Mouse (Mus musculus): ENCODE measurements around the gene Medag. TPM values are rescaled to one million over a fixed set of nuclear protein-coding genes. Genes with fewer than 3 reads are reported as not detected.

The Medag gene
- polyA plus RNA-seq, 1 experiment from 2014 or later = 0.49 TPM

DNA sequence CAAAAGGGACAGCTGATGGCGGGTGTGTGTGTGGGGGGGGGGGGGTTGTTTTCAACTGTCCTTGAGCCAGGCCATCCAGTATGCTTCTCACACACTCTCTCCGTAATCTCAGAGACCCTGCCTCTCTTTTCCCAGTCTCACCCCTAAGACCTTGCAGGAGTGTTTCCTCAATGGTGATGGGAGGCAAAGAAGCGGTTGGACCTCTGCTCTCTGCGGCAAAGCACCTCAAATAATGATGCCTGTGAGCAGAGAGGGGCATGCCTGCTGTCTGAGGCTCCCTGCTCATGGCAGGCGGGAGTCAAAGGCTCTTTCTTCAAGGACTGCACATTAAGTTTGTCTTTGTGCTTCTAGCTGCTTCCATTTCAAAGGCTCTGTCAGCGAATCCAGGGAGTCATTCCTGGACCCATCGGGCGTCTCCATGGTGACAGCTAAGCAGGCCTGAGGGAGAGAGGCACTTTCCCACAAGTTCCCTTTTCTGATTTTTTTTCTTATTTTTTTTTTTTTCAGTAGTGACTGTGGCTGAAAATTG, 31.1 kb upstream of the Medag start:
- H3K36me3 ChIP-seq (ENCODE audit: insufficient read depth, low read length) = no peaks in the 10 kb centered on the region
- H3K4me2 ChIP-seq (replicated peaks; ENCODE audit: low read depth, low read length) = no peak overlapping the region
- ATAC-seq (ENCODE audit: low FRiP score, low TSS enrichment) = no peak
- WGBS = 57% methylated on average over 8 of the region's 8 CpGs
- H3K4me3 ChIP-seq (ENCODE audit: low read length) = no peak overlapping the region
- H3K27ac ChIP-seq (ENCODE audit: low read length) = no peak overlapping the region
- peaks cover 4% of the 10 kb centered on the region; the same call in 1 of the 2 replicates for H3K9me3 ChIP-seq (ENCODE audit: low read length)
- peaks cover 25% of the 10 kb centered on the region for H3K4me1 ChIP-seq (ENCODE audit: insufficient read depth, low read length)
- no peaks in the 10 kb centered on the region for H3K27me3 ChIP-seq (ENCODE audit: insufficient read depth, low read length)
- H3K9ac ChIP-seq (replicated peaks; ENCODE audit: low read length) = no peak overlapping the region

DNA sequence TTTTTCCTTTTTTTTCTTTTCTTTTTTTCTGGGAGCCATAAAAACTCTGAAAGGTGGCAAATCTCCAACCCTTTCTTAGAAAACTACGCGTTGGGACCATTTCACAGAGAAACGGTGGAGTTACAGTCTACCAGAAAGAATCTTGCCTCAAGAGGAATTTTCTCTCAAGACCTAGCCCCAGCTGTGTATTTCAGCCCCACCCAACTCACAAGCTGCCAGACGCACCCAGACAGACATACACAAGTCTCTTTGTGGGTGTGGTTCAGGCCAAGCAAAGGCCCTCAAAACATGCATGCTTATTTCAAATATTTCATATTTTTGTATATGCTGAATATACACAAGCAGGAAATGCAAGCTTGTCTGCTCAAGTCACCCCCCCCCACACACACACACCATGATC, 29.6 kb upstream of the Medag start:
- H3K27ac ChIP-seq (ENCODE audit: low read length) = no peak overlapping the region
- WGBS = 76% methylated on average over 4 of the region's 4 CpGs
- no peak overlapping the region for H3K4me3 ChIP-seq (ENCODE audit: low read length)
- H3K4me1 ChIP-seq (ENCODE audit: insufficient read depth, low read length) = peaks cover 13% of the 10 kb centered on the region
- H3K27me3 ChIP-seq (ENCODE audit: insufficient read depth, low read length) = no peaks in the 10 kb centered on the region
- H3K9ac ChIP-seq (replicated peaks; ENCODE audit: low read length) = no peak overlapping the region
- H3K36me3 ChIP-seq (ENCODE audit: insufficient read depth, low read length) = no peaks in the 10 kb centered on the region
- no peak for ATAC-seq (ENCODE audit: low FRiP score, low TSS enrichment)
- H3K4me2 ChIP-seq (replicated peaks; ENCODE audit: low read depth, low read length) = no peak overlapping the region
- peaks cover 4% of the 10 kb centered on the region; the same call in 1 of the 2 replicates for H3K9me3 ChIP-seq (ENCODE audit: low read length)

DNA sequence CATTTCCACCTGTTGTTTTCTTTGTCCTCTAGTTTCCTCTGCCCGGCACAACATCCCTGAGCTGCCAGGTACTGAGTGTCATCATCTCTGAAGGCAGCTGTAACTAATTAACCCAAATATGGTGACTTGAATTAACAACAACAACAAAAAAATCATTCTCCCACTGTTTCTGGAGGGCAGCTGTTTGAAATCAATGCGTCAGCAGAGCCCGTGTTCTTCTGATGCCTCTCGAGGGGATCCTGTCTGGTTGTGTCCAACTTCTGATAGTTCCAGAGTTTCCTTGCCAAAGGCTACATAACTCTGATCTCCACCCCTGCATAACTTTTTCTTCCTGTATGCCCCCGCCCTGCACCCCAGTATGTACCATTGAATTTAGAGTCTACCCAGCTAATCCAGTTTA, 28.9 kb upstream of the Medag start:
- Histone ChIP-seq H3K9me3 (ENCODE audit: low read length) (peaks cover 4% of the 10 kb centered on the region; the same call in 1 of the 2 replicates), H3K36me3 (ENCODE audit: insufficient read depth, low read length) (no peaks in the 10 kb centered on the region), H3K9ac (replicated peaks; ENCODE audit: low read length) (no peak overlapping the region), H3K4me2 (replicated peaks; ENCODE audit: low read depth, low read length) (no peak overlapping the region), H3K27ac (ENCODE audit: low read length) (no peak overlapping the region), H3K27me3 (ENCODE audit: insufficient read depth, low read length) (no peaks in the 10 kb centered on the region), H3K4me3 (ENCODE audit: low read length) (no peak overlapping the region), H3K4me1 (ENCODE audit: insufficient read depth, low read length) (peaks cover 6% of the 10 kb centered on the region)
- ATAC-seq (ENCODE audit: low FRiP score, low TSS enrichment) = no peak
- 79% methylated on average over 5 of the region's 5 CpGs for WGBS

DNA sequence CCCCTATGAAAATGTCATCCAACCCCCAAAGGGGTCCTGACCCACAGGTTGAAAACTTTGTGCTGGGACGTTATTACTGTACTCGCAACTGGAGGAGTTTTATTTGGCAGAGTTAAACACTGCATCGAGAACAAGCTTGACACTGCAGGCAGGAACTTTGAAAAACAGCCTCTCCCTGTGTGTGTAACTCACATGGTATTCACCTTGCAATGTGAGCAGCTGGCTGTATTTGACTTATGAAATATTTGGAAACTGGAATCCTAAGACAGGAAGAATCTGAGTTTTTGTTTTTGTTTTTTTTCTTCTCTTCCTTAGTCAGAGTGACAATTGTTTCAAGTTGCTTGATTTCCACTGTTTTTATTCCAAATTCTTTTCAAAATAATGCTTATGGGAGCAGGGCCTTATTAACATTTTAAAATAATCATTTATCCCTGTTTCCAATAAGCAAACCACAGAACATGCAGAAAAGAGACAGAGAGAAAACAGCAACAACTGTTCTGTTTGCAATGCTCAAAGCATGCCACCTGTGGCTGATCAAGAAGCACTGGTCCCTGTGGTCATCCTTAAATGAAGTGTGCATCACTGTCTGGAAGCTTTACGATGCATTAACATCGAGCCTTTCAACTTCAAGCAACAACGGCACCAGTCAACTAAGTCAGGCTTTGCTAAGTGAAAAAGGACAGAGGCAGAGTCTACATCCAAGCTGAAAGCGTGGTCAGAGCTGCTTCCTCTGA, 26.2 kb upstream of the Medag start:
- Histone ChIP-seq H3K4me2 (replicated peaks; ENCODE audit: low read depth, low read length) (no peak overlapping the region), H3K27ac (ENCODE audit: low read length) (no peak overlapping the region), H3K4me1 (ENCODE audit: insufficient read depth, low read length) (peaks cover 10% of the 10 kb centered on the region), H3K36me3 (ENCODE audit: insufficient read depth, low read length) (no peaks in the 10 kb centered on the region), H3K27me3 (ENCODE audit: insufficient read depth, low read length) (no peaks in the 10 kb centered on the region), H3K4me3 (ENCODE audit: low read length) (no peak overlapping the region), H3K9me3 (ENCODE audit: low read length) (peaks cover 4% of the 10 kb centered on the region; the same call in 1 of the 2 replicates), H3K9ac (replicated peaks; ENCODE audit: low read length) (no peak overlapping the region)
- WGBS = 70% methylated on average over 7 of the region's 7 CpGs
- ATAC-seq (ENCODE audit: low FRiP score, low TSS enrichment) = no peak

DNA sequence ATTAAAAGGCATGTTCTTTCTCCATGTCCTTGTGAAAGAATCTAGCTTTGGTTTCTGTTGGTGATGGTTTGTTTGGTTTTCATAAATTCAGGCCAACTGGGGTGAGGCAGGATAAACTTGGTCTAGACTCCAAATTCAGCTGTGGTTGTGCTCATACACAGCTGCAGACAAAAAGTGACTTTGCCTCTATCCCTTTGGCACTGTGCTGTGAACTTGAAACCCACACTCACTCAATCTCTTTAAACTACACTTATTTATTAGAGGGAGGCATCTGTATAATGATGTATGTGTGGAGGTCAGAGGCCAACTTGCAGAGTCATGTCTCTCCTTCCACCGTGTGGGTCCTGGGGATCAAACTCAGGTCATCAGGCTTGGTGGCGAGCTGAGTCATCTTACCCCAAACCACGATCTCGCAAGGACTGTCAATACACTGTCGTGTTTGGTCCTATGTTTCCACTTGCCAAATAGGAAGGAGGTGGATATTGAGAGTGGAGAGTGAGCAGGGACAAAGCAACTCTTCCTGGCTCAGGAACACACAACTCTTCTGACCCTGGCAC, 25.2 kb upstream of the Medag start:
- 59% methylated on average over 5 of the region's 5 CpGs for WGBS
- Histone ChIP-seq H3K9ac (replicated peaks; ENCODE audit: low read length) (no peak overlapping the region), H3K4me1 (ENCODE audit: insufficient read depth, low read length) (peaks cover 12% of the 10 kb centered on the region), H3K4me3 (ENCODE audit: low read length) (no peak overlapping the region), H3K27ac (ENCODE audit: low read length) (no peak overlapping the region), H3K9me3 (ENCODE audit: low read length) (peaks cover 4% of the 10 kb centered on the region; the same call in 1 of the 2 replicates), H3K27me3 (ENCODE audit: insufficient read depth, low read length) (no peaks in the 10 kb centered on the region), H3K36me3 (ENCODE audit: insufficient read depth, low read length) (no peaks in the 10 kb centered on the region), H3K4me2 (replicated peaks; ENCODE audit: low read depth, low read length) (no peak overlapping the region)
- ATAC-seq (ENCODE audit: low FRiP score, low TSS enrichment) = no peak

DNA sequence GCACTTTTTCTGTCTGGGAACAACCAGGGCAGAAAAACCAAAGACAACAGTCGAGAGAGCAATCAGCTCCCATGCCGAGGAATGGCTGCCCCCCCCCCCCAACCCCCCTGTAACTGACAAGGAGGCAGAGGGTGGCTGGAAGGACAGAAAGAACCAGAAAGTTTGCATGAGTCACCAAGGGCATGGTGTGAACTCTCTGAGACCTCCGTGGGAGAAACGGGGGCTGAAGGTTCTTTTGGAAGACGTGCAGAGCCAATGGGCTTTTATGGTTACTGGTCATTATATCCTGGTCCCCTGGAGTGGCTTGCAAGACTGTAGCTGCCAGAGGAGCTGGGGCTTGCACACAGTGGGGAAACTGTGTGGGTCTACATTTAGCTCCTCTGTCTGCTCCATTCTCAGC, 22.6 kb upstream of the Medag start:
- no peak for ATAC-seq (ENCODE audit: low FRiP score, low TSS enrichment)
- H3K27me3 ChIP-seq (ENCODE audit: insufficient read depth, low read length) = no peaks in the 10 kb centered on the region
- H3K9ac ChIP-seq (replicated peaks; ENCODE audit: low read length) = no peak overlapping the region
- no peak overlapping the region for H3K4me2 ChIP-seq (replicated peaks; ENCODE audit: low read depth, low read length)
- H3K9me3 ChIP-seq (ENCODE audit: low read length) = no peaks in the 10 kb centered on the region
- no peak overlapping the region for H3K27ac ChIP-seq (ENCODE audit: low read length)
- H3K36me3 ChIP-seq (ENCODE audit: insufficient read depth, low read length) = no peaks in the 10 kb centered on the region
- H3K4me1 ChIP-seq (ENCODE audit: insufficient read depth, low read length) = peaks cover 19% of the 10 kb centered on the region
- 62% methylated on average over 5 of the region's 5 CpGs for WGBS
- no peak overlapping the region for H3K4me3 ChIP-seq (ENCODE audit: low read length)

DNA sequence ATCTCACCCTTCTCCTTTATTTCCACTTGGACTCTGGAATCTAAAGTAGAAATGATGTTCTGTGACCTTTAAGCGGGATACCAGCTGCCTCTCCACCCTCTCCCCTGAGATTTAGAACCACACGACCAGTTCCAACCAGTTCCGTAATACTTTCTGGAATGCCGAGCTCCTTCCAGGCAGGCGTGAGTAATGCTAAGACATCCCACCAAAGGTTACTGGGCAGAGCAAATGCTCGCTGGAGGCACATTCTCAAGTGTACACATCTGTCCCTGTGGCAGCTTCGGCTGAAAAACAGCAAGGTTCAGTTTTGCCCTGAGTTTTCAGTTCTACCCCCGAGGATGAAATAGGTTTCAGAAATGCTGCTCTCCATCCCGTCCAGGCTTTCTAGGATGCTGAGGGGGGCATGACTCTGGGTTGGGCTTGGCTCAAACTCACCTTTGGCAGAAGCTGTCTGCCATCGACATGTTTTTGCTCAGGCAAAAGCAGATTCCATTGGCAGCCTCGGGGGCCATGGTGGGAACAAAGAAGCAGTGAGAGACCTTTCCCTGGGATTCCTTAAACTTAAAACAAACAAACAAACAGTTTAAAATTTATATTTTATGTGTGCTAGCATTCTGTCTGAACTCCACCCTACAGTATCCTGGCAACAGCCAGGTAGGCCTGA, 21.9 kb upstream of the Medag start:
- Histone ChIP-seq H3K27ac (ENCODE audit: low read length) (no peak overlapping the region), H3K36me3 (ENCODE audit: insufficient read depth, low read length) (no peaks in the 10 kb centered on the region), H3K4me2 (replicated peaks; ENCODE audit: low read depth, low read length) (no peak overlapping the region), H3K4me3 (ENCODE audit: low read length) (no peak overlapping the region), H3K9ac (replicated peaks; ENCODE audit: low read length) (no peak overlapping the region), H3K27me3 (ENCODE audit: insufficient read depth, low read length) (no peaks in the 10 kb centered on the region), H3K4me1 (ENCODE audit: insufficient read depth, low read length) (peaks cover 19% of the 10 kb centered on the region), H3K9me3 (ENCODE audit: low read length) (no peaks in the 10 kb centered on the region)
- peak; percentile 70; the same call in 1 of the 2 replicates for ATAC-seq (ENCODE audit: low FRiP score, low TSS enrichment)
- 54% methylated on average over 11 of the region's 11 CpGs for WGBS

DNA sequence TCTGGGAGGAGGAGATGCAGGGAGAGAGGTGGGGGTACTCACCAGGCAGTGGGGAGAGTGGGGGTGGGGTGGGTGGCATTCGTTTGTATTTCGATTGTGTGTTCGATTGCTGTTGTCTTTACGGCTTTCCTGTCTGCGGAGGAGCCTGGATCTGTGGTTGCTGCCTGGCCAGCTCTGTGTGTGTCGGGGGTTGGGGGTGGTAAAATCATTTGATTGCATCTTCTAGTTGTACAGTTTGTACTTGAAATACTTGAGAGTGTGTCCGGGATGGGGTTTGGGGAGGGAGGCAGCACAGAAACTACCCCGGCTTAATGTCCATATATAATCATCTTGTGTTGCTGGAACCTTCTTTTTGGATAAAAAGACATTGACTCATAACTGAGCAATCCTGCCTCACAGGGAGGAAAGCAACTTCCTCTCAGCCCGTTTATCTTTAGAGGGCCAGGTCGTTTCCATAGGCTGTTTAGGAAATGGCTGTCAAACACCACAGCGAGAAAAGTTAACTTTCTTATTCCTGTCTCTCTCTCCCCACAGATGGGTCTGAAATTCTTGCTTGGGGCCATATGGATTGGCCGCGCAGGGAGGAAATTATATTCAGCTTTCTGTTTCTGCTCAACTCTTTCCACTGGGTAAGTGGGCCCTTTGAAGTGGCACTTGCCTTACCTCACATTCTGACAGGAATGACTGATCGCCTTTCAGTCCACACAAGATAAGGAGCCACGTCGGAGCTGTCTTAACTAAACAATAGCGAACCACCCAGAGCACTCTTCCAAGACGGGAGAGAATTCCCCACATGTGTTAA, 19.8 kb upstream of the Medag start:
- peak overlapping the region; percentile 38; the same call in 1 of the 2 replicates for H3K27ac ChIP-seq (ENCODE audit: low read length)
- no peak overlapping the region for H3K4me2 ChIP-seq (replicated peaks; ENCODE audit: low read depth, low read length)

DNA sequence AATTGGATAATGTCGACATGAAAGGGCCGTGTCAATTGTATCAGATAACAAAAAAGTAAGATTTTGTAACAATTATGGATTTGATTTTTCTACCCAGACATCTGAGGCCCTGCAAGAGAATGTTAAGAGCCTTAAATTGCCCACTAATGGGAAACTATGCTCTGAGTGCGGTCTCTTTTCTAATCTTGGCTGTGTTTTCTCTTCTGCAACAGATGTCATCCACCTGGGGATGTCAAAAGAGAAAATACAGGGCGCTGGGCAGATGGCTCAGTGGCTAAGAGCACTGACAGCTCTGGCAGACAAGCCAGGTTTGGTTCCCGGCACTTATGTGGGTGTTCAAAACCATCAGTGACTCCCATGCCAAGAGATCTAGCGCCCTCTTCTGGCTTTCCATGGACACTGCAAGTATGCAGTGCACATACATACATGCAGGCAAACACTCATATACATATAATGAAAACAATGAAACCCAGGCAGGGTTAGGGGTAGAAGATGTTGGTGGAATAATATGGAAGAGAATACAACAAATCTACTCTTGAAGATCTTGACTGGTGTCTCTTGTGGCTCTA, 19.0 kb upstream of the Medag start:
- WGBS = 70% methylated on average over 6 of the region's 6 CpGs
- Histone ChIP-seq H3K27me3 (ENCODE audit: insufficient read depth, low read length) (no peaks in the 10 kb centered on the region), H3K9ac (replicated peaks; ENCODE audit: low read length) (no peak overlapping the region), H3K36me3 (ENCODE audit: insufficient read depth, low read length) (no peaks in the 10 kb centered on the region), H3K27ac (ENCODE audit: low read length) (no peak overlapping the region), H3K4me1 (ENCODE audit: insufficient read depth, low read length) (peaks cover 19% of the 10 kb centered on the region), H3K9me3 (ENCODE audit: low read length) (no peaks in the 10 kb centered on the region), H3K4me3 (ENCODE audit: low read length) (no peak overlapping the region), H3K4me2 (replicated peaks; ENCODE audit: low read depth, low read length) (no peak overlapping the region)
- no peak for ATAC-seq (ENCODE audit: low FRiP score, low TSS enrichment)

More for the DNA sequence above, 19.8 kb upstream of the Medag start:
- no peaks in the 10 kb centered on the region for H3K9me3 ChIP-seq (ENCODE audit: low read length)
- no peak overlapping the region for H3K9ac ChIP-seq (replicated peaks; ENCODE audit: low read length)
- WGBS = 29% methylated on average over 18 of the region's 18 CpGs
- H3K4me1 ChIP-seq (ENCODE audit: insufficient read depth, low read length) = peaks cover 19% of the 10 kb centered on the region
- ATAC-seq (ENCODE audit: low FRiP score, low TSS enrichment) = no peak; the same call in 1 of the 2 replicates
- no peaks in the 10 kb centered on the region for H3K27me3 ChIP-seq (ENCODE audit: insufficient read depth, low read length)
- H3K4me3 ChIP-seq (ENCODE audit: low read length) = no peak overlapping the region
- H3K36me3 ChIP-seq (ENCODE audit: insufficient read depth, low read length) = no peaks in the 10 kb centered on the region

Data from kidney, embryonic 16.5 days (tissue).